26 mouse cellular contexts compared by ENCODE assay signal in the genomic region with DNA sequence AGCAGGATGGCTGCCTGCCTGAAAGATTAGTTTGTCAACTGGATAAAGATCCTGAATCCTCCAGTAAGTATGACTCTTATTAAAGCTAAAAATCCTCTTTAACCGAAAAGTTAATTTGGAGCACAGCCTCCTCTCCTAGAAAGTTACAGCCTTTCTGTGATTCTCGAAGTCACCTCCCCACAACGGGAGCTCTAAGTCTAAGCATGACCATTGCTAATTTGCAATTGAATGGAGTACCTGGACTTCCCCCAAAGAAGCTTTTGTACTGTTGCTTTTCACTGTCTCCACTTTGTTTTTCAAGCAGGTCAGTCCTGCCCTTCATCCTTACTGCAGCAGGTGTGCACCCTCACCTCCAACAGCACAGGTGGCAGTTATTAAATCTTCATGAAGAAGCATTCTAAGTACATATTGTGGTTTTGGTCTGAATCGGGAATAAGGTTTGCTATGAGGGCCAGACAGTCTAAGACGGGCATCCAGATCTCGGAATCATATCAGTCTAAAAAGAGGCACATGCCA. TPM values are rescaled to one million over a fixed set of nuclear protein-coding genes. Genes with fewer than 3 reads are reported as not detected.
"Had no signal": no experiment of that assay in that cellular context is flagged by ENCODE, and none has a peak within 500 bp of the region (broad histone marks: within the 10 kb centered on the region; RNA-seq: fewer than 3 reads in every experiment).

No protein-coding gene starts in this region.

- H3K4me1 ChIP-seq: megakaryocyte, embryonic 14.5 days; midbrain, embryonic 13.5 days; midbrain, embryonic 15.5 days; neural tube, embryonic 12.5 days had no signal

- H3K4me2 ChIP-seq: lung, embryonic 14.5 days; midbrain, embryonic 13.5 days; midbrain, embryonic 15.5 days; neural tube, embryonic 12.5 days had no signal

- DNase-seq: lung, adult 18-20 months; lung, embryonic 14.5 days; lung, postnatal 10 days; retina, postnatal 1 day; right cerebral cortex, adult 18-20 months; right cerebral cortex, postnatal 25 days; right cerebral cortex, postnatal 4 days; spleen, adult 18-20 months; thymus, adult 18-20 months; thymus, postnatal 25 days; thymus, postnatal 4 days had no signal

- H3K27ac ChIP-seq: macrophage; midbrain, embryonic 13.5 days; midbrain, embryonic 15.5 days; neural tube, embryonic 12.5 days had no signal

- H3K9me3 ChIP-seq: megakaryocyte, embryonic 14.5 days; midbrain, embryonic 13.5 days; midbrain, embryonic 15.5 days; neural tube, embryonic 12.5 days had no signal

- H3K9ac ChIP-seq: lung, embryonic 14.5 days; midbrain, embryonic 13.5 days; midbrain, embryonic 15.5 days; neural tube, embryonic 12.5 days had no signal

- H3K4me3 ChIP-seq: megakaryocyte, embryonic 14.5 days; midbrain, embryonic 13.5 days; midbrain, embryonic 15.5 days; neural tube, embryonic 12.5 days had no signal

- ATAC-seq: midbrain, embryonic 13.5 days; midbrain, embryonic 15.5 days had no signal

- H3K27me3 ChIP-seq: megakaryocyte, embryonic 14.5 days; midbrain, embryonic 13.5 days; midbrain, embryonic 15.5 days; neural tube, embryonic 12.5 days had no signal

RNA-seq across cellular contexts. Expression of a gene that starts 45.4 kb away (rescaled TPM):
- polyA plus RNA-seq: lung, embryonic 14.5 days; midbrain, embryonic 13.5 days; midbrain, embryonic 15.5 days; midbrain, postnatal 0 days; neural tube, embryonic 12.5 days; neural tube, embryonic 14.5 days; small intestine, adult 2 months; stomach, embryonic 14.5 days had no signal

RNA-seq across cellular contexts. Expression of a gene that starts 46.7 kb away (rescaled TPM):
- total RNA-seq: megakaryocyte progenitor cell, adult 5-6 weeks; monocyte, adult 5-6 weeks had no signal
- polyA plus RNA-seq: macrophage had no signal

RNA-seq across cellular contexts. Expression of a gene that starts 47.6 kb away (rescaled TPM):
- total RNA-seq: megakaryocyte progenitor cell, adult 5-6 weeks; monocyte, adult 5-6 weeks had no signal
- polyA plus RNA-seq: liver, embryonic 16.5 days; lung, embryonic 14.5 days; lung, embryonic 16.5 days; macrophage; small intestine, adult 2 months; stomach, embryonic 14.5 days; stomach, embryonic 16.5 days; urinary bladder, adult 2 months had no signal
